Mouse (Mus musculus) cerebral cortex, adult 2 months (tissue): ENCODE data around the gene Shpk.

Experiments
- WGBS: fragments of 180-500 bp; shearing (Covaris S2); methylation state at CpG from one replicate; pipeline ENCODE4 v1.1.7; 2018; 5-methylcytosine and 5-hydroxymethylcytosine counted together

Shpk gene

DNA sequence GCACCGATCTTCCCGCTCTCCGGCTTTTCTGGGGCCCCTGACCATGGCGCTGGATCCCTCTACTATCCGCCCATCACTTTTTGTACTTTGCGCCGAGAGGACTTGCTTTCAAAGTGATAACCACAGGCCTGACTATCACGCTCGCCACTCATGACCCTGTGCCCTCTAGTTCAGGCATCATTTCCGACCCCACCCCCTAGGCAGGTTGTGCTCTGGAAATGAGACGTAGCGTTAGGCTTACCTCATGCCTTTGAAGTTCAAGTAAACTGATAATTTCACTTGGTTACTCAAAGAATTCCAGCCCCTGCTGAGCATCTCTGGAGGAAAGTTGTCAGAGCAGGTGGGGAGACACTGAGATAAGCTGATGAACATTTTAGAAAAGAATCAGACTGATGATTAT, 619 bp downstream of the Shpk start:
- 2% methylated on average over 12 of the region's 12 CpGs for WGBS

DNA sequence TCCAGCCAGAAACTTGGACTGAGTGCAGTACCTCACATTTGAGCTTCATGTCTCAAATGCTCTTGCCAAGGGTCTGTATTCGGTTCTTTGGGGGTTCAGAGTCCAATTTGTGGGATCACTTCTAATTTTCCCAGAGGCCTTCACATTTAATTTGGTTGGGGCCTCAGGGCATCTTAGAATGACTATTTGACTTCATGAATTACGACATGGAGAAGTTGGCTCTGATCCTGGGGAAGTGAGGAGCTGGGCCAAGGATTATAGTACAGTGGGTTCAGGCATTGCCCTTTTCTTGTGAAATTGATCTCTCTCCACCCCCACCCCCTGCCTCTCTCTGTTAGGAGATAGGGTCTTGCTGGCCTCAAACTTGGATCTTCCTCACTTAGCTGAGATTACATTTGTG, 1.8 kb downstream of the Shpk start:
- 61% methylated on average over 2 of the region's 2 CpGs for WGBS

DNA sequence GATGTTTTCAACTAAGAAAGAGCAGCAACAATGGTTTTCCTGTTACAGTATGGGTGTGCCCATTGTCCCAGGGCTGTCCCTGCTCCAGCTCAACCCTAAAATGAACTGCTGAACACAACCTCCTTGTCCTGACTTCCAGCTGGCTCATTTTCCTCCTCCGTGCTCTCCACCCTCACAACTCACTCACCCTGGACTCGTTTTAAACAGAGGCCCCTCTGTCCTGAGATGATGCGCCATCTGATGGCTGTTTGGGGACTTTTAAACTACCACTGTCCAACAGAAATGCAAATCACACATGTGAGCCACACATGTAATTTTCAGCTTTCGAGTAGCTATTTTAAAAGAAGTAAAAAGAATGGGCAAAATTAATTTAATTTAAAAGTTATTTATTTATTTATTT, 2.3 kb downstream of the Shpk start:
- 39% methylated on average over 4 of the region's 4 CpGs for WGBS

DNA sequence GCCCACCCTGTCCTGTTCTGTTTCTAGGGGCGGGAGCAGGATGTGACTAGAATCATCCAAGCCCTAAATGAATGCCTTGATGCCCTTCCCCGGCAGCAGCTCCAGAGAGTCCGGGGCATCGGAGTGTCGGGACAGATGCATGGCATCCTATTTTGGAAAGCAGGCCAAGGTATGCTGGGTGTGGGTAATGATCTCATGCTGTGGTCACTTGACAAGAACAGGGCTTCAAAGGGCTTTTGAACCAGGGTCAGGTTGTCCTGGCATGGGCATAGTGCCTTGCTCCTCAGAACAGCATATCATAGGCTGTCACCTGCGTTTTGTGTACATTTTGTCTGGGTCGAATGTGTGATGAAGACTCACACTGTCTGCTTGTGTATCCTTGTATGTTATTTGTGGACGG, 4.6 kb downstream of the Shpk start:
- WGBS = 90% methylated on average over 8 of the region's 8 CpGs

DNA sequence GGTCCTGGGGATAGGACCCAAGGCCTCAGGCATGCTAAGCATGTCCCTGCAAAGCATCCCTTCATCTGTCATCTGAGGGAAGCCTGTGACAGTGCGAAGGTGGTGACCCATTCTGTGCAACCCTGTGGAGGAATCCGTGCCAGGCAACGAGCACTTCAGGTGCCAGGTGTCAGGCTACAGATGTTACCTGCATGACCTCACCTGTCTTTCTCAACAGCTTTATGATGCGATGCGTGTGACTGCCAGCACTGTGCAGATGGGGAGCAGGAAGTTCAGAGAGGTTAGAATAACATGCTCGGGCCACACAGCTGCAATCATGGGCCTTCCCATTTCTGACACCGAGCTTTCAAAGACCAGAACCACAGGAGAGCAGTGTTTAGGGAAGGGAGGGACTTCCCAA, 5.9 kb downstream of the Shpk start:
- WGBS = 84% methylated on average over 7 of the region's 7 CpGs

DNA sequence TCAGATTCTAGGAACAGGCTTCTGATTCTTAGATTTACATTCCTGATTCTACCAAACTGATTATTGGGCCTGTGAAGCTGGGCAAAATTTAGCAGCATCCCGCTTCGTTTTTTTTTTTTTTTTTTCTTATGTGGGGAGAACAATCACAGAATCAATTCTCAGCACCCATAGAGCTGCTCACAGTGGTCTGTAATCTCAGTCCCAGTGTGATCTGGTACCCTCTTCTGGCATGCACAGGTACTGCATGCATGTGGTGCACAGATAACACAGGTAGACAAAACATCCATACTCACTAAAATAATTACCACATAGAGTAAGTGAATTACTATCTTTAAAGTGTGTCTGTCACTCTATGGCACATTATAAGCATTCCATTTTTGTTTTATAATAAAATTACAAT, 8.4 kb downstream of the Shpk start:
- 86% methylated on average over 2 of the region's 2 CpGs for WGBS

DNA sequence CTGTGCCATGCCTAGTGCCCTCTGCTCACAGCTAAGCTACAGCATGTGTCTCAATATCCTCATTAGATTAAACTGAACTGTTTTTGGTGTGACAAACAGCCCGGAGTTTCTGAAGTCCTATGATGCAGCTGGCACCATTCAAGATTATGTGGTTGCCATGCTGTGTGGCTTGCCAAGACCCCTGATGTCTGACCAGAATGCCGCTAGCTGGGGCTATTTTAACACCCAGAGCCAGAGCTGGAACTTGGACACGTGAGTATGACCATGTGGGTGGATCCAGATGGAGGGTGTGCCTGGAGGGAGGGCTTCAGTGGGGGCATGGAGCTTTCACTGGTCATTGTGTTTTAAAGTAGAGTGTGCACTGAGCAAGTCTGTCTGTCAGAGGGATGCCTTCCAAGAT, 14.7 kb downstream of the Shpk start:
- WGBS = 50% methylated on average over 3 of the region's 3 CpGs

DNA sequence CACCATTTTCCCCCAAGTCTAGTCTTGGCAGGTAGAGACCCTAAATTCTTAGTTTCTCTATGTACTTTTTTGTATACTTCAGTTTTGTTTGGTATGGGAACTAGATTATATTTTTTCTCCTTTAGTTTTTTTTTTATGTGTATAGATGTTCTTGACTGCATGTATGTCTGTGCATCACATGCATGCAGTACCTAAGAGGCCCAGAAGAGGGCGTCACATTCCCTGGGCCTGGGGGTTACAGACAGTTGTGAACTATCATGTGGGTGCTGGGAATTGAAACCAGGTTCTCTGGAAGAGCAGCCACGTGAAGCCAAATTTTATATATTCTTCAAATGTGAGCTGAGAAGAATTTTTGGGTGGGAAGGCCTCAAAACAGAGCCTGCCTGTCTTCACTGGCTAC, 20.4 kb downstream of the Shpk start:
- 76% methylated on average over 2 of the region's 2 CpGs for WGBS

DNA sequence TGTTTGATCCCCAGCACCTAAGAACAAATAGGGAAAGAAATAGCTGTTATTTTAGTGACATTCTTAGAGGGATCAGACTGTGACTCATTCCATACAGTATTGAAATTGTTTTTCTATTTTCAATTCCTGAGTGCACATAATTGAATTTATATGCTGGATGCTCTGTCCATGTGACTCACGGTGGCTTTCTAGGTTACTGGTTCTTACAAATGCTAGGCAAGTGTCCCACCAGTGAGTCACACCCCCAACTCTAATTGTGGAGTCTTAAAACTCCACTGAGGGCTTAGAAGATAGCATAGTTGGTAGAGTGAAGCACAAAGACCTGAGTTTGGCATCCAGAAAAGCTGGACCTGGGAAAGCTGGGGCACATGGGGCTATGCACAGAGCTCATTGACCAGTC, 21.4 kb downstream of the Shpk start:
- WGBS = 70% methylated on average over 1 of the region's 1 CpGs

DNA sequence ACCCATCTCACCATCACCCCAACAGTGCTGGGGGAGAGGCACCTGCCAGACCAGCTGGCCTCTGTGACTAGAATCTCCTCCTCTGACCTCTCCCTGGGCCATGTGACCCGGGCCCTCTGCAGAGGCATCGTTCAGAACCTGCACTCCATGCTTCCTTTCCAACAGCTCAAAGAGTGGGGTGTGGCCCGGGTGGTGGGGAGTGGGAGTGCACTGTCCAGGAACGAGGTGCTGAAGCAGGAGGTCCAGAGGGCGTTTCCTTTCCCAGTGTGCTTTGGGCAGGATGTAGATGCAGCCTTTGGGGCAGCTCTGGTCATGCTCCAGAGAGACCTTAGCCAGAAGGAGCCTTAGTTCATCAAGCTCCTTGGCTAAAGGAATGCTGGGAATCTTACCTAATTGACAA, 23.6 kb downstream of the Shpk start:
- WGBS = 57% methylated on average over 5 of the region's 5 CpGs

DNA sequence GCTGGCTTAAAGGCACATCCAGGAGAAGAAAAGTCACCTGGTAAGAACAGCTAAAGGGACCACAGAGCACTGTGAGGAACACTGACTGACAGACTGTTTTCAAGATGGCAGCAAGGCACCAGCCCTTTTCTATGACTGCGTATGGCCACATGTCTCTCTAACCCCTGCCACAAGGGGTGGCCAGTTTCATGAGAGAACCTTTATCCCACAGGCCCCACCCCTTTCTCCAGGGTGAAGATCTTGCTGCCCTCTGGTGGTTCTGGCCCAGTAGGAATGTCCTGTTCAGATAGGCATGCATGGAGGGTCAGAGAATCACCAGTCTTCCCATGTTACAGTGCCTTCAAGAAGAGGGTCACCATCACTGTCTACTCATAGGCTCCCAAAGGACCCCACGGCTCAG, 24.7 kb downstream of the Shpk start:
- whole genome bisulfite sequencing = 69% methylated on average over 2 of the region's 2 CpGs

DNA sequence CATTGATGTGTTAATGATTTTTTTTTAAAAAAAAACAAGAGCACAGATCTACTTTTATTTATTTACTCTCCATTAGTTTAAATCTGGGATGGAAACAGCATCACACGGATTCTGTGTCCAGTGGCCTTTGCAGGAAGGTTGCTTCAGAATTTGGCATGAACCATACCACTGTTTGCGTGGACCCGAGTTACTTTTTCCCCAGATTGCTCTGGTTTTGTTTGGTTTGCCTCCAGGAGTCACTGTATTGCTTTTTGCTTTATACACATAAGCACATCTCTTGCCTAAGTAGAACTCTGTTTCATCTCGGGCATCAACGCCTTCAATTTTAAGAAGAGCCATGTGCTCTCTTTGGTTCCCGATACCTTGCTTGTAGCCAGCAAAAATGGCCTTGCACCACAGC, 26.6 kb downstream of the Shpk start:
- 91% methylated on average over 6 of the region's 6 CpGs for WGBS

DNA sequence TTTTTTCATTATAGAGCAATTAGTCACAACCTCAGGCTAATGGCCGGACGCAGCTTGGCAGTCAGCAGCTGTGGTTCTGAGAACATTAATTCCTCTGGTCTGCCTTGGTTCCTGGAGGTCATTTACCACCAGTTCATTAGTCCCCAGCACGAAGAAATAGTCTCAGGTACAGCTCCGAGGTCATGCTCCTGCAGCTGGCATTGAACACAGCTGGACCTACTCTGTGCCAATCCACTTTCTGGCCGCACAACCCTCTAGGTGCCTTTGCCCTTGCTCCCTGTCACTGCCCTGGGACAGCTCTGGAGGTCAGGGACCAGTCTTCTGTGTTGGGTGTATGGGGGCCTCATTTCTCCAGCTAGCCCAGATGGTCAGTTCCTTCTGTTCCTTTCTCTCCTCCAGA, 29.6 kb downstream of the Shpk start:
- 80% methylated on average over 5 of the region's 5 CpGs for WGBS

DNA sequence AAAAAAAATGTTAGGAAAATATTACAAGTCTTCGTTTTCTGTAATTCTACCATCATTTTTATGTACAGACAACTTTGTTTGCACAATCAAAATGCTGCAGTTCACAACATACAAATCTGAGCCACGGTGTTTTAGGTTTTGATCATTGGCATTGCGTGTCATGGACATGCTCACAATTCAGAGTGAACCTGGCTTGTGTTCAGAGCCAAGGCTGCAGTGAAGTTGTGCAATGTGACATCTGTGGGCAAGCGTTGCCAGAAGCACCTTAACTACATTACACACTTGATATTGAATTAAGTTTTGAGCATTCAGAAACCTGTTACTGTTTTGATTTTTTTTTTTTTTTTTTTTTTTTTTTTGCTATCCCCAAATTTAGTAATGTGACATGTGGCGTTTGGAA, 30.8 kb downstream of the Shpk start:
- 80% methylated on average over 5 of the region's 5 CpGs for WGBS

DNA sequence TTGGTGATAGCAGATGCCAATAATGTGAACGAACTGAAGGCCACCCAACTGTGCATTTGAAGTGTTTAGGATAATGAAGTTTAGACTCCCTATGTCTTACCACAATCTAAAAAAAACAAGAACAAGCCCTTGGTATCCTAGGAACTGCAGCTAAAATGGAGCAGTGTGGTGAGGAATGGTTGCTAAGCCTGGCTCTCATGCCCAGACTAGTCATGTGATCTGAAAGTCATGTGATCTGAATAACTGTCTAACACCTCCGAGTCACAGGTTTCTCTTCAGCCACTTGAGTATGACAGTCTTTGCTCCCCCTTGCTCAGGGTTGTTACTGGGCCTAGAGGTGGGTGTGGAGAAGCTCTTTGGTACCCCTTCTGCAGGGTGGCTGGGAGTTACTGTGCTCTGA, 33.3 kb downstream of the Shpk start:
- WGBS = 39% methylated on average over 2 of the region's 2 CpGs

DNA sequence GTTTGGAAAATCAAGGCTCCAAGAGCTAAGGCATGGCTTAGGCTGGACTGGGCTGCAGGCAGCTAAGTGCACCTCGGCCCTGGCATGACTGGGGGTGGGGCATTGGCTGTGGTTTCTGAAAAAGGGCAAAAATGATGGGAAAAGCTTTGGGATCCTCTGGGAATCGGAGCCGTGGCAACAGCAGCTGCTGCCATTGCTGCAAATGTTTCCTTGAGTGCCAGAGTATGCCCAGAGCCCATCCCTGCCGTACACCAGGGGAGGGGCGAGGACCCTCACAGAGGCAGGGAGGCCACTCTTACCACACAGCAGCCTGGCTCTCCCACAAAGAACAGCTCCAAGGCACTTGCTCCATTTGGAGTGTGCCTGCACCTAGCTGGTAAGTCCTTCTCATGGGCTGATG, 34.7 kb downstream of the Shpk start, which contains the start of gene Trpv1:
Trpv1 (plus strand) TSS at position 301 of the 400 bp plus-strand sequence.
- WGBS = 85% methylated on average over 5 of the region's 5 CpGs

DNA sequence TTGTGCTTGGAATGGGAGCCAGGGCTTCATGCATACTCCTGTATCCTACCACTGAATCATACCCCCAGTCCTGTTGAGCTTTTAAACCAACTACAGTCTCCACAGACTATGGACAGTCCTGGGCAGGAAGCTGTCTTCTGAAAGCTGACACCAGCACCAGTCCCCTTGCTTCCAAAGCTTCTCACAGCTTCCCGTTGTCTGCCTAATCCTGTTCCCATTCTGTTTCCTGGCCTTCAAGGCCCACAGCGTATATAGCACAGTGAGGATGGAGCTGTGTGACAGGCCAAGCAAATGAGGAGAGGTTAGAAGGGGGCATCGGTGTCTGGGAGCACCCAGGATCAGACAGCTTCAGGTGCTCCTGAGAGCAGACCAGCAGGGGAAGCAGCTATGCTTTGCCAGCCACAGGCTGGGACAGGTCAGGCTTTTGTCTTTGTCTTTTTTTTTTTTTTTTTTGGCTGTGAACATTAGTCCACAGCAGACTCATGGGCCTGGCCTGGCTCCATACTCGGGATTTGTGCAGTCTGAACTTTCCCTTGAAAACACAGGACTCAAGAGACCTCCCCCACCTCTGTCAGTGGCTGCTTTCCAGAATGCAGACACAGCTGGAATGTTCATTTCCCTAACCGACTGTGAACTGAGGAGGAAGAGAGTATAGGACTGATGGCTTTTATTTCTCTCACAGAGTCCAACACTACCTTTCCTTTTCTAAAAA, 36.9 kb downstream of the Shpk start:
- WGBS = 41% methylated on average over 5 of the region's 5 CpGs

DNA sequence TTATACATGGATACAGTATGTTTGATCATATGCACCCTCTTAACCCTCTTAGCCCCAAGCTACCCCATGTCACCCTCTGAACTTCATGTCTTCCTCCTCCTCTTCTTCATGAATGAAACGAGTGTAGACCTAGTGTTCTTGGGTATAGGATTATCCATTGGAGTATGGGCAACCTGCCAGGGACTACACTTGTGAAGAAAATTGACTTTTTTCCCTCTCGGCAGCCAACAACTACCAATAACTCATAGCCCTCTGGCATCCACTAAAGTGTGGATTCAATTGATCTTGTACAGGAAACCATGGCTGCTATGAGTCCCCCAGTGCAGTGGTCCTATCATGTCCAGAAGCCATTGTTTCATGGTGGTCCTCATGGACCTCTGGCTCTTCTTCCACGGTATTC, 37.5 kb downstream of the Shpk start:
- 83% methylated on average over 3 of the region's 3 CpGs for WGBS

DNA sequence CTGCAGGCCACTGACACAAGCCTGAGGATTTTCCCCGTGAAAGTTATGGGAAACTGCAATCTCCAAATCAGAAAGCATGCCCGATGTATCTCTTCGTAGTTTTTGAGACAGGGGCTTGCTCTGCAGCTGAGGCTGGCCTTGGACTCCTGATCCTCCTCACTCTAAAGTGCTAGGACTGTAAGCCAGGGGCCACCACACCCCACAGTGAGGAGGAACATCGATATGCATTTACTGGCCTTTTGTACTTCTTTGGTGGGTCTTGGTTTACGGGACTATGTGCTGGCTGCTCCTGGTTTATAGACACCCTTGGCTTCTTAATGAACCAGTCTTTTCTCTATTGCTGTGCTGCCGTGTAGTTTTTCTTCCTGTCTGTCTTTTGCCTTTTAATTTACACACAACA, 42.9 kb downstream of the Shpk start:
- 87% methylated on average over 6 of the region's 6 CpGs for WGBS

DNA sequence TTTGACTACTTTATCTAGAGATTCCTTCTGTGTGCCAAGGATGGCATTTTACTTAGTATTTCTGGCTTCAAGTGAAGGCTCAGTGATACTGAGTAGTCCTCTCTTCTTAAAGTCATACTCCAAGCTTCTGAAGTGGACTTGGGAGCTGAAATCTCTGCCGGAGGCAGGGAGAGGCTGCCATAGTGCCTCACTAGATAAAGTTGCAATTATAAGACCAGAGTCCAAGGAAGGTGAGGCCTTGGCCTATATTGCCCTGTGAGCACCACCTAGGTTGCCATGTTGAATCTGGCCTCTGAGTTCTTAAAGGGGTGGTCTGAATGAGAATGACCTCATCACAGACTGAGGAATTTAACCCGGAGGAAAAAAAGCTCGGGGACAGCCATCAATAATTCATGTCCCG, 43.5 kb downstream of the Shpk start:
- 91% methylated on average over 4 of the region's 4 CpGs for WGBS

DNA sequence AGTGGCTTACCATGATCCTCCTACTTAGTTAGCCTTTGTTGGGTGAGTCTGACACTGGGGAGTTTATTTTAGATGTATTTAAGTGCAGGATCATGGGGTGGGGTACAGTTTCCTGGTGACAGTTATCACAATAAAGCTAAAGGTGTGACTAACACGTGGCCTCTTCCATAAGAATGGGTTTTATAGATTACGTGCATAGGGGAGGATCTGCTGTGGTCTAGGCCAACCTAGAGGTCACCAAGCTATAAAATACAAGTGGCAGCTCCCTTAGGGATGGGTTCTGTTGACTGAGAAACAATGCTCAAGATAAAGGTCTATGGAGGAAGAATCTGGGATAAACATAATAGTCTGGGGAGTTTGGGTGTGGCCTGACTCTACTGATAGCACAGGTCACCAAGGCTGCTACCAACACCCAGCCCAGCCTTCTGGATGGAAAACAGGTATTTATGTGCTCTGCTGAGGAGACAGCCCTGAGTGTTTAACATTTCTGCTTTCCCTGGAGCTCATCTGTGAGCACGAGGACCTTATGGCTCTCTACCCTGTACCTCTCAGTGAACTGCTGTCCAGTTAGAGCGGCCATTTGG, 58.2 kb downstream of the Shpk start:
- WGBS = 86% methylated on average over 4 of the region's 4 CpGs

DNA sequence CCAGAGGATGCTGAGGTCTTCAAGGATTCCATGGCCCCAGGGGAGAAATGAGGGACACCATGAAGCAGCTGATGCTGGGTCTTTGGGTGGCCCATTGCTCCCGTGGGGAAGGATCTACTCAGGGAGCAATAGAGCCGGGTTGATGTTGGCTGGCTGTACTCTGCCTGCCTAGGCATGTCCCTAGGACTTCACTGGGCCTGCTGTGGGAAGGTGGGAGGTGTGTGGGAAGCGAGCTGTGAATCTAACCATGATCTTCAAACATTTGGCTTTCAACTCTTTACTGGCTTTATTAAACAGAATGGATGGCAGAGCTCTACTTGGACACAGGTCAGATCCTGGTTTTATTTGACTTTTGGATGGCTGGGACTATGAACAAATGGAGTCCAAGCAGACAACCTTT, 61.2 kb downstream of the Shpk start:
- 66% methylated on average over 3 of the region's 3 CpGs for WGBS

DNA sequence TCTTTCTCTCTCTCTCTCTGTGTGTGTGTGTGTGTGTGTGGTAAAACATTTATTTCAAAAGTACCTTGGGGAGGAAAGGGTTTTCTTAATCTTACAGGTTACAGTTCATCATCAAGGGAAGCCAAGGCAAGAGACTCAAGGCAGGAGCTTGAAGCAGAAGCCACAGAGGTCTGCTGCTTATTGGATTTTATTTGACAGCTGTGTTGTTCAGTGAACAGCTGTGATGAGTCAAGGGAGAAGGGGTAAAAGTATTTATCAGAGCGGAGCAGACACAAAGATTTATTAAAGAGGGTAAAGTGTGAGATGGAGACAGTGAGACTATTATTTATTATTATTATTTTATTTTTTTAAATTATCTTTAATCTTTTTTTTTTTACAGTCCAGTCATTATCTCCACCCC, 62.1 kb downstream of the Shpk start:
- 93% methylated on average over 1 of the region's 1 CpGs for WGBS

DNA sequence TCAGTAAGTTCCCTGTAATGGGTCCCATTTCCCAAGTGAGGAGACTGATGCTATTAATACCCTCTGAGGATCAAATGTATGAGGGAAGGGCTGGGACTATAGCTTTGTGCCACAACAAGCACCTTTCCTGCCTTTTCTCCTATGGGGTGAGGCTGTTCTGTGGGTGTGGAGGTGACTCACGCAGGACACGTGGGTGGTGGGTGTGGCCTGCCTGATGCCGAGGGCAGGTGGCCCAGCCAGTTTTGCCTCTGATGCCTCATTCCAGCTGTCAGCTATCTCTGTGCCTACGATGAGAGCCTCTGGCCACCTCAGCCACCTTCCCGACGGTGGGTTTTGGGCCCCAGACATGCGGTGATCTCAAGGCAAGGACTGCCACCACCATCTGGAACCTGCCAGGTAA, 68.0 kb downstream of the Shpk start, which contains the start of gene Trpv3:
Trpv3 (plus strand) TSS at position 122 of the 400 bp plus-strand sequence.
- 82% methylated on average over 7 of the region's 7 CpGs for WGBS
